Mouse (Mus musculus): Measurements from ENCODE around the gene Alk.

DNA sequence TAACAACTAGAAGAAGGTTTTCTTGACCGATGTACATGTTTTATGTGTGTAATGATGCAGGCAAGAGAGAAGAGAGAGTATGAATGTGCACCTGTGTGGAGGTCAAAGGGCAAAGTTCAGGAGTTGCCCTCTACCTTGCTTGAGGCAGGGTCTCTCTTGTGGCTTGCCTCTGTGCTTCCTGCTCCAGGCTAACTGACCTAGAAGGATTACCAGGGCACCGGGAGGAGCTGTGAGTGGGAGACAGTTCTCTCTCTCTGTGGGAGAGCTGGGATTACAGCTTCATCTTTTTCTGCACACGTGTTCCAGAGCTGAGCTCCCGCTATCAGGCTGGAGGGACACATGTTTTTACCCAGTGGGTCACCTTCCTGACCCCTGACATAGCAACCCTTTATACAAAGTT is 127.5 kb downstream of the Alk start:
- TF ChIP-seq CTCF (IDR thresholded peaks at IDR 0.05; ENCODE audit: low read depth) (no peak), EP300 (IDR thresholded peaks at IDR 0.05; ENCODE audit: low read depth) (no peak)

All from liver, embryonic 14.5 days (tissue).